Mouse (Mus musculus): ENCODE data around the gene Trim15. TPM values are rescaled to one million over a fixed set of nuclear protein-coding genes. Genes with fewer than 3 reads are reported as not detected.

The Trim15 gene
- 0.25 and 0.31 TPM in 2 replicates for polyA plus RNA-seq (2015; fragmentation: Nextera tagmentation; extraction: Ambion mirVana)

DNA sequence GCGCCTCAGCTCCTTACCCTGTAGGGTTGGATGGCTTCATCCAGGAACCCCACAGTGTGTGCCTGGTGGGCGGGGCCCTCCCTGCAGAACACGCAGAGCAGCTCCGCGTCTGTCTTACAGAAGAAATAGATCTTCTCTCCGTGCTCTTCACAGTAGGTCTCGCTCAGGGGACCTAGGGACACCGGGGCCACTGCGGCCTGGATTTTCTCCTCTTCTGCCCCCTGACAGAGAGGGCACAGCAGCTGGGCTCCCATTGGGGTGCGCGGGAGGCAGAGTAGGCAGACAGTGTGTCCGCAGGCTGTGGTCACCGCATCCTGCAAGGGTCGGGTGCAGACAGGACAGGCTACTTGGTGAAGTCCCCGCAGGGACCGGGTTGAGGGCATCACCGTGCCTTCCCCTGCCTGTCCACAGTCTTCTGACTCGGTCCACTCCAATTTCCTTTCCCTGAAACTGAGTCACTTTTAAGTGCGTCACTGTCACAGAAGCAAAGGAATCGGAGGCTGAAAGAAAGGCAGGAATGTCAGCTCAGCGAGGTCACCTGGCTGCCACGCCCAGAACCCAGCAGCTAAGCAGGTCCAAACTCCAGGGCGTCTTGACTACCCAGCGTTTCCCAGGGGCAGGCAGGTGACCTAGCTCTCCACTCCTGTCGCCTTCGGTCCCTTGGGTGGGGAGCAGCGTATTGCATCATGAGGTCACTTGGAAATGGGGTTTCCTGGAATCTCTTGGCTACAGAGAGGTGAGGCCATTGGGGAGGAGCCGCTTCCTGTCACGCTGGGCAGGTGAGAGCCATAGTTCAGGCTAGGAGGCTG is at the start of gene Trim15:
Gene Trim15, minus strand, starts transcription at position 492 of the 809 bp plus-strand sequence.
- Histone ChIP-seq H3K9ac (replicated peaks; ENCODE audit: low read depth, low read length) (peak within 1 kb of the TSS; percentile 15), H3K36me3 (ENCODE audit: control insufficient read depth, insufficient read depth) (no peaks in the 10 kb centered on the region), H3K4me2 (ENCODE audit: low read length) (peak within 1 kb of the TSS; percentile 43), H3K9me3 (ENCODE audit: control insufficient read depth, low read length) (no peaks in the 10 kb centered on the region), H3K4me3 (replicated peaks; ENCODE audit: low read length) (peak within 1 kb of the TSS; percentile 23), H3K4me1 (replicated peaks; ENCODE audit: control insufficient read depth, insufficient read depth, low read length) (peaks cover 6% of the 10 kb centered on the region), H3K27ac (ENCODE audit: low read length) (no peak within 1 kb of the TSS), H3K27me3 (replicated peaks; ENCODE audit: control insufficient read depth, insufficient read depth, low read length) (0 out of 2 replicates have a peak, but pooled peaks cover 5% of the 10 kb centered on the region)
- WGBS = 16% methylated on average over 29 of the region's 29 CpGs
- ATAC-seq = 0 out of 2 replicates have a peak, but pooled peaks have one; percentile 33

DNA sequence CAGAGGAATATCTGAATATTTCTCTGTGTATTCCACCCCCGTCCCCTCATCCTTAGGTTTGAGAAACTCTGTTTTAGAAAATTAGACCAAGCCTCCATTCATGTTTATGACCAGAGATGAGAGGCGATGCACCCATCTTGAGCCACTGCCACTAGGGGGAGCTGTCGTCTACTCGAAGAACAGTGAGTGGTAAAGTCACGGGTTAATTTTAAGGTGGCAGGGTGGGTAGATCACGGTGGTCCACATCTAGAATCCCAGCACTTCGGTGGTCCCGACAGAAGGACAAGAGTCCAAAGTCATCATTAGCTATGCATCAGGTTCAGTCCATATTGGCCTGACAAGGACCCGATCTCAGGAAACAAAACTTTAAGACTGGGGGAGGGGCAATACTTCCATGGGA is 48.1 kb upstream of the Trim15 start:
- Histone ChIP-seq H3K27ac (ENCODE audit: low read length) (no peak overlapping the region), H3K27me3 (replicated peaks; ENCODE audit: control insufficient read depth, insufficient read depth, low read length) (no peaks in the 10 kb centered on the region), H3K9ac (replicated peaks; ENCODE audit: low read depth, low read length) (no peak overlapping the region), H3K36me3 (ENCODE audit: control insufficient read depth, insufficient read depth) (no peaks in the 10 kb centered on the region), H3K4me2 (ENCODE audit: low read length) (no peak overlapping the region), H3K9me3 (ENCODE audit: control insufficient read depth, low read length) (no peaks in the 10 kb centered on the region), H3K4me1 (replicated peaks; ENCODE audit: control insufficient read depth, insufficient read depth, low read length) (no peaks in the 10 kb centered on the region), H3K4me3 (replicated peaks; ENCODE audit: low read length) (no peak overlapping the region)
- 0 out of 2 replicates have a peak, but pooled peaks have one; percentile 31 for ATAC-seq
- 15% methylated on average over 9 of the region's 9 CpGs for WGBS

DNA sequence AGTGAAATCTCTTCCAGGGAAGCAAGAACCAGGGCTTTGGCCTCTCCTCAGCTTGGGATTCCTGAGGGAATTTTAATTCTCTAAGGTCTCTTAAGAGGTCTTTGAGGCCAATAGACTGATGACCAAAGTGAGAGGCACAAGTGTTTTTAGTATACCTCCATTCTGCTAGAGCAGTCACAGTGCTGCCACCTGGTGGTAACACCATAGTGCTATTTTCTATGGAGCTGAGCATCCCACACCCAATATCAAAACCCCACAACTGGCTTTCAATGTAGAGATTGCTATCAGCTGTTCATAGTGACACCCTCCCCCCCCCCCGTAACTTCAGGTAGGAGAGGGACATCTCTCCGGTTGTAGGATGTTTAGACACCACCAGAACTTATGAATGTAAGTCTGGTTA is 47.1 kb upstream of the Trim15 start:
- Histone ChIP-seq H3K36me3 (ENCODE audit: control insufficient read depth, insufficient read depth) (no peaks in the 10 kb centered on the region), H3K4me1 (replicated peaks; ENCODE audit: control insufficient read depth, insufficient read depth, low read length) (no peaks in the 10 kb centered on the region), H3K9me3 (ENCODE audit: control insufficient read depth, low read length) (no peaks in the 10 kb centered on the region), H3K9ac (replicated peaks; ENCODE audit: low read depth, low read length) (no peak overlapping the region), H3K4me3 (replicated peaks; ENCODE audit: low read length) (no peak overlapping the region), H3K27ac (ENCODE audit: low read length) (no peak overlapping the region), H3K4me2 (ENCODE audit: low read length) (no peak overlapping the region), H3K27me3 (replicated peaks; ENCODE audit: control insufficient read depth, insufficient read depth, low read length) (no peaks in the 10 kb centered on the region)
- ATAC-seq = no peak
- 11% methylated on average over 2 of the region's 2 CpGs for WGBS

DNA sequence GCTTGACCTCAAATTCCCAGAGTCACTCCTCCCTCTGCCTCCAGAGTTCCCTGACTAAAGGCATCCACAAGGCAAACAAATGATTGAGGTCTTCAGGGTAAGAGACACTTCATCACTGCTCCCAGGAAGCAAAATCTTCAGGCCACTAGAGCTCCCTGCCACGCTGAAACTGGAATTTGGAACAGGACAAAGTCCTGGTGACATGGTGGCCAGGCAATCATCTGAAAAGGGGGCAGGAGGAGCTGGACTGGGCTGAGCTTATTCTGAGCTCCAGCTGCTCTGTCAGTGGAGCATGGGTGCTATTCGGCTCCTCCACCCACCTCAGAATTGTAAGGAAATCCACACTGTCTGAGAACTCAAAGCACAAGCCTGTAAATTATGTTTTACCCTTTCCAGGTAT is 45.0 kb upstream of the Trim15 start:
- no peaks in the 10 kb centered on the region for H3K27me3 ChIP-seq (replicated peaks; ENCODE audit: control insufficient read depth, insufficient read depth, low read length)
- no peaks in the 10 kb centered on the region for H3K4me1 ChIP-seq (replicated peaks; ENCODE audit: control insufficient read depth, insufficient read depth, low read length)
- no peaks in the 10 kb centered on the region for H3K9me3 ChIP-seq (ENCODE audit: control insufficient read depth, low read length)
- no peak for ATAC-seq
- H3K36me3 ChIP-seq (ENCODE audit: control insufficient read depth, insufficient read depth) = no peaks in the 10 kb centered on the region
- no peak overlapping the region for H3K4me2 ChIP-seq (ENCODE audit: low read length)
- WGBS = 85% methylated on average over 2 of the region's 2 CpGs
- H3K4me3 ChIP-seq (replicated peaks; ENCODE audit: low read length) = no peak overlapping the region
- no peak overlapping the region for H3K9ac ChIP-seq (replicated peaks; ENCODE audit: low read depth, low read length)
- no peak overlapping the region for H3K27ac ChIP-seq (ENCODE audit: low read length)

DNA sequence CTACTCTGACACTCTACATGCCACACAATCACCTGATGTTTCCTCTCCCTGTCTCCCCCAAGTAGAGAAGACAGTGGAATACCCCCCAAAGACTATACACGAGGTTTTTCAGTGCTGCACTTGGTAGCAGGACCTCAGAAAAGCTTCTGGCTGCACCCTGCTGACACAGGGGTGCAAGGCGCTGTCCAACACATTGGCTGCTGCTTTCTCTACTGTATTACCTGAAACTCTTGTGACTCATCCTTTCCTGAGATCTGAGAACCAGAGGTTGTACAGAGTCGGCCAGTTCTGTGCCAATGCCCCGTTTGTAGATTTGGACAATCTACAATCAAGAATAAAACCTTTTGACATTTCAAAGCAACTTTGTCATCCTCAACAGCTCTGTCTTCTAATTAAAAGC is 42.8 kb upstream of the Trim15 start:
- Histone ChIP-seq H3K9ac (replicated peaks; ENCODE audit: low read depth, low read length) (no peak overlapping the region), H3K36me3 (ENCODE audit: control insufficient read depth, insufficient read depth) (no peaks in the 10 kb centered on the region), H3K4me3 (replicated peaks; ENCODE audit: low read length) (no peak overlapping the region), H3K9me3 (ENCODE audit: control insufficient read depth, low read length) (no peaks in the 10 kb centered on the region), H3K27ac (ENCODE audit: low read length) (no peak overlapping the region), H3K27me3 (replicated peaks; ENCODE audit: control insufficient read depth, insufficient read depth, low read length) (no peaks in the 10 kb centered on the region), H3K4me1 (replicated peaks; ENCODE audit: control insufficient read depth, insufficient read depth, low read length) (no peaks in the 10 kb centered on the region), H3K4me2 (ENCODE audit: low read length) (no peak overlapping the region)
- no peak for ATAC-seq
- WGBS = 66% methylated on average over 4 of the region's 4 CpGs

DNA sequence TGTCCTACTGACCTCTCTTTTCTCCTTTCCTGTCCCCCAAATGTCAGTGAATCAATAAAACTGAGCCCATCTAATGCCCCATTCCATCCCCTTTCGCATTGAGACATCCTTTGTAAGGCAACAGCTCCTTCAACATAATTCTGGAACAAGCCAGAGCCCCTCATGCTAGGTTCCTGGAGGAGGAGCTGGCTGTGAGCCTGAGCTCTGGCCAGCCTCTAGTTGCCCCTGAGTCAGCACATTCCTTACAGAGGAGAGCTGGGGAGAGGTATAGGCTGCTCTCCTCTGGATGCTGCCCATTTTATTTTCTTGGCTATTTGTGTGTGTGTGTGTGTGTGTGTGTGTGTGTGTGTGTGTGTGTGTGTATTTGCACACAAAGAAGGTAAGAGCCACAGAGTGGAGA is 41.2 kb upstream of the Trim15 start:
- Histone ChIP-seq H3K4me3 (replicated peaks; ENCODE audit: low read length) (no peak overlapping the region), H3K27me3 (replicated peaks; ENCODE audit: control insufficient read depth, insufficient read depth, low read length) (no peaks in the 10 kb centered on the region), H3K4me2 (ENCODE audit: low read length) (no peak overlapping the region), H3K27ac (ENCODE audit: low read length) (no peak overlapping the region), H3K9ac (replicated peaks; ENCODE audit: low read depth, low read length) (no peak overlapping the region), H3K4me1 (replicated peaks; ENCODE audit: control insufficient read depth, insufficient read depth, low read length) (no peaks in the 10 kb centered on the region), H3K9me3 (ENCODE audit: control insufficient read depth, low read length) (no peaks in the 10 kb centered on the region), H3K36me3 (ENCODE audit: control insufficient read depth, insufficient read depth) (no peaks in the 10 kb centered on the region)
- 40% methylated on average over 1 of the region's 1 CpGs for WGBS
- ATAC-seq = no peak

DNA sequence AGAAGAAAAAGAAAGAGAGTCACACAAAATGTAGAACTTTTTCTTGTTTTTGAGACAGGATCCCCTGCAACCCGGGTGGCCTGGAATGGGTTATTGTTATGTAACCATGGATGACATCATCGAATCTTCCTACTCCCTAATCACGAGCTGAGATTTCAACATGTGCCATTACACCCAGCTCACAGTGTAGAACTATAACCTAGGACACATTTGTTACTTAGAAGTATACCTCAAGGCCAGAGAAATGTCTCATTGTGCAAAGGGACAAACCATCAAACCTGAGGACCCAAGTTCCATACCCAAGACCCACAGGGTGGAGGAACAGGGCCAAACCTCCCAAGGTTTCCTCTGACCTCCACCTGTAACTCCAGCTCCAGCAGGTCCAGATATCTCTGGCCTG is 36.6 kb upstream of the Trim15 start:
- H3K9me3 ChIP-seq (ENCODE audit: control insufficient read depth, low read length) = no peaks in the 10 kb centered on the region
- no peaks in the 10 kb centered on the region for H3K4me1 ChIP-seq (replicated peaks; ENCODE audit: control insufficient read depth, insufficient read depth, low read length)
- no peaks in the 10 kb centered on the region for H3K27me3 ChIP-seq (replicated peaks; ENCODE audit: control insufficient read depth, insufficient read depth, low read length)
- H3K36me3 ChIP-seq (ENCODE audit: control insufficient read depth, insufficient read depth) = no peaks in the 10 kb centered on the region
- no peak for ATAC-seq
- no peak overlapping the region for H3K4me2 ChIP-seq (ENCODE audit: low read length)
- no peak overlapping the region for H3K27ac ChIP-seq (ENCODE audit: low read length)
- no peak overlapping the region for H3K9ac ChIP-seq (replicated peaks; ENCODE audit: low read depth, low read length)
- no peak overlapping the region for H3K4me3 ChIP-seq (replicated peaks; ENCODE audit: low read length)
- 59% methylated on average over 3 of the region's 3 CpGs for WGBS

DNA sequence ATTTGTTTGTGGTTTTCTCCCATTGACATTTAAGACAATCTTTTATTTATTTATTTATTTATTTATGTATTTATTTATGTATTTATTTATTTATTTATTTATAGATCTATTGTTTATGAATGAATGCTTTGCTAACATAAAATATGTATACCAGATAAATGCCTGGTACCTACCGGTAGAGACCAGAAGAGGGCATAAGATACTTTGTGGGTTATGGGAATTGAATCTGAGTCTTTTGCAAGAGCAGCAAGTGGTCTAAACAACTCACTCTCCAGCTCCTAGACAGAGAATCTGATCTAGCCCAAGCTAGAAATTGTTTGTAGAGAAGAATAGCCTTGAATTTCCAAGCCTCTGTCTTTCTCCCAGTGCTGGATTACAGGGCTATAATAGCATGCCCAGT is 33.7 kb upstream of the Trim15 start:
- Histone ChIP-seq H3K4me2 (ENCODE audit: low read length) (no peak overlapping the region), H3K4me1 (replicated peaks; ENCODE audit: control insufficient read depth, insufficient read depth, low read length) (no peaks in the 10 kb centered on the region), H3K27me3 (replicated peaks; ENCODE audit: control insufficient read depth, insufficient read depth, low read length) (no peaks in the 10 kb centered on the region), H3K27ac (ENCODE audit: low read length) (no peak overlapping the region), H3K36me3 (ENCODE audit: control insufficient read depth, insufficient read depth) (no peaks in the 10 kb centered on the region), H3K9me3 (ENCODE audit: control insufficient read depth, low read length) (no peaks in the 10 kb centered on the region), H3K4me3 (replicated peaks; ENCODE audit: low read length) (no peak overlapping the region), H3K9ac (replicated peaks; ENCODE audit: low read depth, low read length) (no peak overlapping the region)
- WGBS = 59% methylated on average over 1 of the region's 1 CpGs
- no peak for ATAC-seq

DNA sequence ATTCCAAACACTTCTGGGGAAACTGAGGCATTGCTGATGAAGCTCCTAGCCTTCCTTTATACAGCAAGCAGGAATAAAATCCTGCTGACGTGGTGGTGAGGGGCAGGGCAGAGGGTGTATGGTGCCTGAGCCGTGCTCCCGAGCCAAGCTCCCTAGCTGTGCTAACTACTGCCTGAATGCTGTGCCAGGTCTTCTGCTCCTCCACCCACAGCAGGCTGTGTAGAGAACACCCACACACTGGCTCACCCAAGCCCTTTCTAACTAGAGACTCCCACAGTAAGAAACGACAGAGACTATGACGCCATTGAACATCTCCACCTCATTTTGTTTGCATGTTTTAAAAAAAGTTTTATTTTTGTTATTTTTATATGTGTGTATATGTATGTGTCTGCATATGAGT is 33.0 kb upstream of the Trim15 start:
- Histone ChIP-seq H3K4me3 (replicated peaks; ENCODE audit: low read length) (no peak overlapping the region), H3K9me3 (ENCODE audit: control insufficient read depth, low read length) (no peaks in the 10 kb centered on the region), H3K9ac (replicated peaks; ENCODE audit: low read depth, low read length) (no peak overlapping the region), H3K27ac (ENCODE audit: low read length) (no peak overlapping the region), H3K36me3 (ENCODE audit: control insufficient read depth, insufficient read depth) (no peaks in the 10 kb centered on the region), H3K4me1 (replicated peaks; ENCODE audit: control insufficient read depth, insufficient read depth, low read length) (no peaks in the 10 kb centered on the region), H3K27me3 (replicated peaks; ENCODE audit: control insufficient read depth, insufficient read depth, low read length) (no peaks in the 10 kb centered on the region), H3K4me2 (ENCODE audit: low read length) (no peak overlapping the region)
- ATAC-seq = no peak
- WGBS = 80% methylated on average over 5 of the region's 5 CpGs

Data from forebrain, embryonic 16.5 days (tissue).